In the genomic region with DNA sequence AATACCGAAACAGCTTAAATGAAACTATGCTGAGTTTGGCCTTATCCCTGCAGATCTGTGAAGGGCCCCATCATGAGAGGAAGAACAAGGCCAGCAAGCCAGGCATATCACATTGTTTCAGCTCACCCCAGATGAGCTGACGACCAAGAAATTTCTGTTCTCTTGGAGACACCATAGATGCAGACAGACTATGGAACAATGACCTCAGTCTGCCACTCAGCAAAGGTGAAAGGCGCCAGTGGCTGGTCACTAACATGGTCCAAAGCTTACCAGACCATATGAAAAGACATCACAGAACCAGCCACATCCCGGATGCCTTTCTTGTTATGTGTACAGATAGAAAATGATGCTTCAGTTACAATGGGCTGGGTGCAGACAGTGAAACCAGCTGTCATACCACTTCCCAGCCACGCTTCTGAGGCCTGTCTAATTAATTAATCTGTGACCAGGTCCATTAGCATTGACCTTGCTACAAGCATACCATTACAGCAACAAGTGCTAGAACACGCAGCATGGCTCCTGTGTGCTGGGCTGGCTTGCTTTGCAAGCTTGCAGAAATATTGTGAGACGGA, we compare ENCODE assay signal across 15 mouse cellular contexts.
DNase-seq lines count a peak whose midpoint lies in the region; ATAC-seq and TF ChIP-seq lines count a peak whose summit lies in the region.
"Had no signal": no experiment of that assay in that cellular context is flagged by ENCODE, and none has a peak within 500 bp of the region (broad histone marks: within the 10 kb centered on the region; RNA-seq: fewer than 3 reads in every experiment).

No protein-coding gene starts in this region.

- no peak for ATAC-seq in heart, embryonic 13.5 days (ENCODE audit: extremely low read depth, insufficient number of reproducible peaks, low FRiP score, low TSS enrichment)
- ATAC-seq in midbrain, embryonic 12.5 days (ENCODE audit: low FRiP score, low read depth): peak; percentile 70
- no peak; the same call in 1 of the 2 replicates for ATAC-seq in midbrain, embryonic 15.5 days (replicated peaks)
- ATAC-seq in limb, embryonic 14.5 days (ENCODE audit: low FRiP score, low read depth): 0 out of 2 replicates have a peak, but pooled peaks have one; percentile 34
- no peak for ATAC-seq in cerebellum, adult (ENCODE audit: insufficient number of reproducible peaks, low FRiP score, low TSS enrichment)
- ATAC-seq: forebrain, embryonic 16.5 days; Patski had no signal

- H3K27me3 ChIP-seq in heart, embryonic 13.5 days (replicated peaks): peaks cover 25% of the 10 kb centered on the region
- H3K27me3 ChIP-seq in midbrain, embryonic 12.5 days: no peaks in the 10 kb centered on the region
- no peaks in the 10 kb centered on the region for H3K27me3 ChIP-seq in midbrain, embryonic 15.5 days (replicated peaks)
- H3K27me3 ChIP-seq in limb, embryonic 14.5 days (ENCODE audit: control insufficient read depth, insufficient read depth, low read length): no peaks in the 10 kb centered on the region
- H3K27me3 ChIP-seq: Patski had no signal

- DNase-seq in heart, adult 8-10 months (ENCODE audit: low spot score): no peak
- no peak for DNase-seq in limb, embryonic 14.5 days (ENCODE audit: low spot score)
- no peak for DNase-seq in adrenal gland, postnatal 25 days
- DNase-seq: cerebellum, adult 2 months; lung, adult 2 months; lung, postnatal 4 days; thymus, postnatal 14 days had no signal

- peaks cover 54% of the 10 kb centered on the region for H3K4me1 ChIP-seq in heart, embryonic 13.5 days
- peaks cover 5% of the 10 kb centered on the region; the same call in 1 of the 2 replicates for H3K4me1 ChIP-seq in midbrain, embryonic 12.5 days
- H3K4me1 ChIP-seq in midbrain, embryonic 15.5 days: peaks cover 15% of the 10 kb centered on the region
- H3K4me1 ChIP-seq in limb, embryonic 14.5 days (ENCODE audit: control insufficient read depth, insufficient read depth, low read length): peaks cover 8% of the 10 kb centered on the region

- H3K4me2 ChIP-seq in heart, embryonic 13.5 days: no peak overlapping the region
- no peak overlapping the region for H3K4me2 ChIP-seq in midbrain, embryonic 12.5 days (replicated peaks)
- no peak overlapping the region for H3K4me2 ChIP-seq in midbrain, embryonic 15.5 days
- H3K4me2 ChIP-seq in limb, embryonic 14.5 days (replicated peaks; ENCODE audit: low read depth, low read length, severe bottlenecking): no peak overlapping the region

- TF ChIP-seq POLR2A in limb, embryonic 14.5 days (IDR thresholded peaks at IDR 0.05; ENCODE audit: borderline replicate concordance, extremely low read depth, insufficient read depth, insufficient read length): no peak

- H3K9ac ChIP-seq in heart, embryonic 13.5 days: no peak overlapping the region
- H3K9ac ChIP-seq in midbrain, embryonic 12.5 days (replicated peaks): no peak overlapping the region
- no peak overlapping the region for H3K9ac ChIP-seq in midbrain, embryonic 15.5 days
- H3K9ac ChIP-seq in limb, embryonic 14.5 days (ENCODE audit: low read depth, low read length, severe bottlenecking): no peak overlapping the region

- no peak overlapping the region for H3K4me3 ChIP-seq in heart, embryonic 13.5 days
- H3K4me3 ChIP-seq in midbrain, embryonic 12.5 days: no peak overlapping the region
- H3K4me3 ChIP-seq in midbrain, embryonic 15.5 days: no peak overlapping the region
- H3K4me3 ChIP-seq in limb, embryonic 14.5 days (replicated peaks; ENCODE audit: low read length): no peak overlapping the region
- H3K4me3 ChIP-seq: erythroblast, embryonic 14.5 days had no signal

- H3K9me3 ChIP-seq in heart, embryonic 13.5 days: no peaks in the 10 kb centered on the region
- H3K9me3 ChIP-seq in midbrain, embryonic 12.5 days: no peaks in the 10 kb centered on the region
- H3K9me3 ChIP-seq in midbrain, embryonic 15.5 days: no peaks in the 10 kb centered on the region
- H3K9me3 ChIP-seq in limb, embryonic 14.5 days (ENCODE audit: control insufficient read depth, low read length): no peaks in the 10 kb centered on the region

- peak overlapping the region; percentile 24; the same call in 1 of the 2 replicates for H3K27ac ChIP-seq in heart, embryonic 13.5 days (replicated peaks)
- no peak overlapping the region for H3K27ac ChIP-seq in midbrain, embryonic 12.5 days (replicated peaks)
- no peak overlapping the region for H3K27ac ChIP-seq in midbrain, embryonic 15.5 days
- no peak overlapping the region for H3K27ac ChIP-seq in limb, embryonic 14.5 days (replicated peaks; ENCODE audit: low read depth, low read length)
- H3K27ac ChIP-seq: stomach, postnatal 0 days had no signal

- WGBS in heart, embryonic 13.5 days: 84% methylated on average over 7 of the region's 7 CpGs
- 72% methylated on average over 7 of the region's 7 CpGs for WGBS in midbrain, embryonic 12.5 days
- WGBS in midbrain, embryonic 15.5 days: 66% methylated on average over 7 of the region's 7 CpGs
- 83% methylated on average over 7 of the region's 7 CpGs for WGBS in limb, embryonic 14.5 days

- no peaks in the 10 kb centered on the region for H3K36me3 ChIP-seq in heart, embryonic 13.5 days
- no peaks in the 10 kb centered on the region for H3K36me3 ChIP-seq in midbrain, embryonic 12.5 days
- no peaks in the 10 kb centered on the region for H3K36me3 ChIP-seq in midbrain, embryonic 15.5 days (replicated peaks)
- H3K36me3 ChIP-seq in limb, embryonic 14.5 days (ENCODE audit: control insufficient read depth, insufficient read depth, low read length): no peaks in the 10 kb centered on the region; the same call in none of the 2 replicates

Comparison
In these comparisons a context has a peak if more than half of its experiments do, and no peak if none do; other contexts are left out.
1. ATAC-seq: peak in midbrain, embryonic 12.5 days (single experiment) and limb, embryonic 14.5 days (single experiment); none in heart, embryonic 13.5 days (single experiment), midbrain, embryonic 15.5 days (single experiment) and cerebellum, adult (single experiment).